Mouse (Mus musculus) hindbrain, embryonic 13.5 days (tissue): ENCODE data around the gene Fam110a. TPM values are rescaled to one million over a fixed set of nuclear protein-coding genes. Genes with fewer than 3 reads are reported as not detected.

Experiments
- ATAC-seq: fragments of 200-750 bp; cut with Nextera tagmentation; 2 replicates; pipeline ENCODE4 v1.8.0; 2017; ENCODE audit warnings: moderate TSS enrichment; ENCODE audit not compliant: low FRiP score
- H3K27ac ChIP-seq: fragments of 300-500 bp; sonication (generic); 2 replicates; pipeline ENCODE4 v1.5.1; 2015; ENCODE audit warnings: inconsistent platforms, mild to moderate bottlenecking, moderate library complexity
- H3K27me3 ChIP-seq: fragments of 300-500 bp; sonication (generic); 2 replicates; pipeline ENCODE4 v1.6.1; 2015; ENCODE audit warnings: mild to moderate bottlenecking, inconsistent platforms
- H3K36me3 ChIP-seq: fragments of 300-500 bp; sonication (generic); 2 replicates; pipeline ENCODE4 v1.6.1; 2015; ENCODE audit warnings: mild to moderate bottlenecking, inconsistent platforms
- H3K4me1 ChIP-seq: fragments of 300-500 bp; sonication (generic); replicated peaks from 2 replicates; pipeline ENCODE4 v1.6.1; 2015; ENCODE audit warnings: inconsistent platforms
- H3K4me2 ChIP-seq: fragments of 300-500 bp; sonication (generic); 2 replicates; pipeline ENCODE4 v1.6.1; 2015; ENCODE audit warnings: inconsistent platforms, mild to moderate bottlenecking, moderate library complexity
- H3K4me3 ChIP-seq: fragments of 300-500 bp; sonication (generic); 2 replicates; pipeline ENCODE4 v1.5.1; 2015; ENCODE audit warnings: mild to moderate bottlenecking, inconsistent platforms
- H3K9ac ChIP-seq: fragments of 300-500 bp; sonication (generic); 2 replicates; pipeline ENCODE4 v1.6.1; 2015; ENCODE audit warnings: mild to moderate bottlenecking, inconsistent platforms
- H3K9me3 ChIP-seq: fragments of 300-500 bp; sonication (generic); 2 replicates; pipeline ENCODE4 v1.6.1; 2016; ENCODE audit warnings: inconsistent platforms
- WGBS: fragments of 180-500 bp; shearing (Covaris S2); methylation state at CpG from one replicate; pipeline ENCODE4 v1.1.7; 2015; 5-methylcytosine and 5-hydroxymethylcytosine counted together
- polyA plus RNA-seq: library from polyadenylated mRNA; unstranded; fragments of >200 nt; fragmentation: Nextera tagmentation; extraction: Ambion mirVana; gene quantifications from 2 replicates; pipeline ENCODE4 v1.2.1, GENCODE M21; 2015

The Fam110a gene
- 68.1 and 71.4 TPM in 2 replicates for polyA plus RNA-seq

DNA sequence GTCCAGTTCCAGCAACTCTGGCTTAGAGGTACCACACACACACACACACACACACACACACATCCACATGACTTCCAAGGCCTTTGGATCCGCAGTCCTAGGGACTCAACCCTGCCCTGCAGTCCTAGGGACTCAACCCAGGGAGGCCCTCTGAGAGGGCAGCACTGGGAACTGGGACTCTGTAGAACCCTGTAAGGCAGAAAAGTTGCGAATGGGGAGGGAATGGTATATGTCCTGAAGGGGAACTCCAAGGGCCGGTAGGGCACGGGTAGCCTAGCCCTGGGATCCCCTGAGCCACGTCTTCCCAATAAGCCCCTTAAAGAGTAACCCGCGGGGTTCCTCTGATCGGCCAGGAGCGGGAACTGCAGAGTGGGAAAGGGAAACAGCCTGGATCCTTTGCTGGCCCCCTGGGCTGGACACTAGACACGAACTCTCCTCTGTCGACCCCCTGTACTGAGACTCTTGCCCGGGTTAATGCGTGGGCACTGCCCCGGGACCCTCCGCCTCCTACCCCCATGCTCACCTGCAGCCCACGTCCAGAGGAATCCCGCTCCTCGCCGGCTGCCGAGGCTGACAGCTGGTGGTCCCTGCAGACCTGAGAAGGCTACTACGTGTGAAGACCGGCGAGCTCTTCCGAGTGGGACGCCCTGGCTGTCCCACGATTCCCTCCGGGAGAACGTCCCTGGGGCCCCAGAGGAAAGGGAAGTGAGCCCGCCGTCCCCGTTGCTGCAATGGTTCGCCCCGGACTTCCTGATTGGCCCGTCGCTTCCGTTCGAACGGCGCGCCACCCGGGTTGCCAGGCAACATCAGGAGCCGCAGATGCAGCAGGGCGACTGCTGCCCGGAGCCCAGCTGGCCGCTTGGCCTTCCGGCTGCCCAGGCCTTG, at the start of gene Fam110a:
Fam110a (minus strand) TSS at position 750 of the 885 bp plus-strand sequence.
- H3K4me1 ChIP-seq = peaks cover 42% of the 10 kb centered on the region
- peak; percentile 90 for ATAC-seq

DNA sequence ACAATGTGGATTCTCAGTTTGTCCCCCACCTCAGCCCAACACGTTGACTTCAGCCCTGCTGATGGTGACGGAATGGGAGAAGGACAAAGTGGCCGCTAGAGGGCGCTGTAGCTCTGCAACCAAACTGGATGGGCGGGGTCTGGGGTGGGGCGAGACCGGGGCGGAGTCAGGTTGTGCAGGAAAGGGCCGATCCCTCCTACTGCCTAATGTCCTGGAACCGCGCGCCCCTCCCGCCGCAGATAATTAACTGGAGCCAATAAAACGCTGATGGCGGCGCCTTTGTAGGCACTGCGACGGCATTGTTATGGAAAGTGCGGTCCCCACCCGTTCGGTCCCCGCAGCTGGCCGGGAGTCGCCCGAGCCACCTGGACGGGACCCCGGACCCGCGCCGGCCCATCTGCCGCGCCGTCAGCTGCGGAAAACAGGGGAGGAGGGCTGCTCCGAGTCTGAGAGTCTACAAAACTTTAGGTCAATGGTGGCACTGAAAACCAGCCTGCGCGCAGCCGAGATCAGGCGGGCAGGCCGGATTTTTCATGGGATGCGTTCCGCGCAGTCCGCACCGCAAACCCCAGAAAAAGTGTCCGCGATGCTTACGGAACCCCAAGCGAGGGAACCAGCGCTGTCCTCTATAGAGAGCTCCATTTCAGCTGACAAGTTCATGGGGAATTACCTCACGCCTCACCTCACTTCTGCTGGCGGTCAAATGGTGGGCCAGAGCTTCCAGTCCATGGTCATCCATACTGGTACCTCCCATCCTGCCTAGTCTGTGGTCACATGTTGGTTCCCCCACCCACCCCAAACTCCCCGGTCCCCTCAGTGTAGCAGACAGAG, 49.4 kb upstream of the Fam110a start:
- peak; percentile 90 for ATAC-seq
- peaks cover 24% of the 10 kb centered on the region for H3K27me3 ChIP-seq
- H3K4me1 ChIP-seq = peaks cover 22% of the 10 kb centered on the region
- peak overlapping the region; percentile 55 for H3K4me3 ChIP-seq
- H3K9me3 ChIP-seq = no peaks in the 10 kb centered on the region
- H3K4me2 ChIP-seq = peak overlapping the region; percentile 83
- H3K36me3 ChIP-seq = no peaks in the 10 kb centered on the region
- peak overlapping the region; percentile 79 for H3K9ac ChIP-seq
- H3K27ac ChIP-seq = peak overlapping the region; percentile 91
- under 1% methylated on average over 54 of the region's 54 CpGs for WGBS

More for the DNA sequence above, at the start of gene Fam110a:
- WGBS = under 1% methylated on average over 46 of the region's 46 CpGs
- Histone ChIP-seq H3K4me3 (peak within 1 kb of the TSS; percentile 74), H3K27me3 (0 out of 2 replicates have a peak, but pooled peaks cover 1% of the 10 kb centered on the region), H3K9me3 (no peaks in the 10 kb centered on the region), H3K36me3 (no peaks in the 10 kb centered on the region), H3K4me2 (peak within 1 kb of the TSS; percentile 87), H3K27ac (peak within 1 kb of the TSS; percentile 63), H3K9ac (peak within 1 kb of the TSS; percentile 87)

DNA sequence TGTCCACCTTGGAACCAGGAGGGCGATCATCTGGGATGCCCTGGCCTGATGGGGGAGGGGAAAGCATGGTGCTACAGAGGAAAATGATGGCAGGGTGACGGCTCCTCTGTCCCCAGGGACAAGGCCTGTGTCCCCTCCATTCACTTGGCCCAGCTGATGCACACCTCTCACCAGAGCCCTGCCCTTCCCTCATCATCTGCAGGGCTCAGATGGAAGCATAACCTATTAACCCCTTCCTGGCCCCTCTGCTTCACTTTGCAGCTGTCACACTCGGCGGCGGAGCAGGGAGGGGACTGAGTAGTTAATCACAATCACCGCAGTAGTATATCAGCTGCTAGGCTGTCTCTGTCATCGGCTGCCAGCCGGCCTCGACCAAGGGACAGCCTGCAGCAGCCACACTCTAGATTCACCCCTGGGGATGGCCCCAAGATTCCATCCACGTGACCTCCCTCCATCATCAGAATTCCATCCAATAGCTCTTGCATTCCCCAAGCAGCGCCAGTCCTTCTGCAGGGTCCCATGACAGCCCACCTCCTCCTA, 44.9 kb upstream of the Fam110a start:
- H3K9me3 ChIP-seq = no peaks in the 10 kb centered on the region
- WGBS = 12% methylated on average over 11 of the region's 11 CpGs
- peak; percentile 38 for ATAC-seq
- 0 out of 2 replicates have a peak overlapping the region, but pooled peaks have one; percentile 19 for H3K9ac ChIP-seq
- H3K4me3 ChIP-seq = no peak overlapping the region
- H3K27ac ChIP-seq = peak overlapping the region; percentile 63
- no peaks in the 10 kb centered on the region for H3K36me3 ChIP-seq
- peaks cover 6% of the 10 kb centered on the region for H3K27me3 ChIP-seq
- peak overlapping the region; percentile 18; the same call in 1 of the 2 replicates for H3K4me2 ChIP-seq
- H3K4me1 ChIP-seq = peaks cover 26% of the 10 kb centered on the region

DNA sequence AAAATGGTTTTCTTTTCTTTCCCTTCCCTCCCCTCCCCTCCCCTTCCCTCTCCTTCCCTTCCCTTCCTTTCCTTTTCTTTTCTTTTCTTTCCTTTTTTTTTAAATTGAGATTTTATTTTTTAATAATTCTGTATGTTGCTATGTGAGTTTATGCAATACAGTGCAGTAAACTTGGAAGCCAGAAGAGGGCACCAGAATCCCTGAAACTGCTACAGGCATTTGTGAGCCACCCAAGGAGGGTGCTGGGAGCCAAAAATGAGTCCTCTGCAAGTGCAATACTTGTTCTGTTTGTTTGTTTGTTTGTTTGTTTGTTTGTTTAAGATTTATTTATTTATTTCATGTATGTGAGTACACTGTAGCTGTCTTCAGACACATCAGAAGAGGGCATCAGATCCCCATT, 42.0 kb upstream of the Fam110a start:
- no peak overlapping the region for H3K4me3 ChIP-seq
- no peak overlapping the region for H3K4me2 ChIP-seq
- ATAC-seq = no peak
- H3K36me3 ChIP-seq = no peaks in the 10 kb centered on the region
- H3K4me1 ChIP-seq = peaks cover 17% of the 10 kb centered on the region
- no peaks in the 10 kb centered on the region for H3K9me3 ChIP-seq
- H3K27me3 ChIP-seq = no peaks in the 10 kb centered on the region
- H3K9ac ChIP-seq = no peak overlapping the region
- no peak overlapping the region for H3K27ac ChIP-seq

DNA sequence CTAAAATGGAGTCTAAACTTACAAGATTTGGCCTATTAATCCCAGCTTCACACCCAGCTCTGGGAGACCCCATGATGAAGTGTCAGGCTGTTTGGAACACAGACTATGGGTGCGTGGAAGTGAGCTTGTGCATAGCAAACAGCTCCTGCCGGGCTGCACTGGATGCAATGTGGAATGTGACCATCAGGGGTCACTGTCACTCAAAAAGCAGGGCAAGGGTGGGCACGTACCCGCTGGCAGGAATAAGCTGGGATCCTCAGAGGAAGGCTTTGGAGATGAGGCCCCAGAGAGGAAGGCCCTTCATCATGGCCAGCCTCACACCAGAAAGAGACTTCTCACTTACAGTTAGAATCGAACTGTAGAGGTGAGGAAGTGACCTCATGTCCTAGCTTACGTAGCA, 40.2 kb upstream of the Fam110a start:
- 0 out of 2 replicates have a peak, but pooled peaks have one; percentile 34 for ATAC-seq
- Histone ChIP-seq H3K4me1 (peaks cover 15% of the 10 kb centered on the region), H3K27ac (no peak overlapping the region), H3K36me3 (no peaks in the 10 kb centered on the region), H3K4me2 (no peak overlapping the region), H3K9me3 (no peaks in the 10 kb centered on the region), H3K27me3 (no peaks in the 10 kb centered on the region), H3K9ac (no peak overlapping the region), H3K4me3 (no peak overlapping the region)
- WGBS = 22% methylated on average over 6 of the region's 6 CpGs

DNA sequence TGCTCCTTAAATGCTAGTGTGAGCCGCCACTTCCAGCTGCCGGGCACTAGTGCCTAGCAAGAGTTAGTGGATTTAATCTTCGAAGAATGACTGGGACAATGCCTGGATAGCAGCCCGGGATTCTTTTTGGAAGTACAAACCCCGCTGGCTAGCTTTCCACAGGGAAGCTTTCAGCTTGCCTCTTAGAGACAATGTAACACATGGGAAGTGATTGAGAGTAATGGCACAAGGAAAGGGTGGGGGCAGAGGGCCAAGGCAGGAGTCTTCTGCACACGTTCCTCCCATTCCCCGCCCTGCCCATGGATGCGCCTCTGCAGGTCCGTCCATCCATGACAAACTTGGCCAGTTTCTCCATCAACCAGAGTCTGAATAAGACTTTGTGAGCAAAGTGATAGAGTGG, 36.6 kb upstream of the Fam110a start:
- no peaks in the 10 kb centered on the region for H3K9me3 ChIP-seq
- no peak overlapping the region for H3K9ac ChIP-seq
- no peaks in the 10 kb centered on the region for H3K36me3 ChIP-seq
- whole genome bisulfite sequencing = 59% methylated on average over 9 of the region's 9 CpGs
- no peak overlapping the region for H3K4me2 ChIP-seq
- 0 out of 2 replicates have a peak, but pooled peaks have one; percentile 47 for ATAC-seq
- peaks cover 10% of the 10 kb centered on the region; the same call in 1 of the 2 replicates for H3K4me1 ChIP-seq
- H3K4me3 ChIP-seq = no peak overlapping the region
- peaks cover 2% of the 10 kb centered on the region; the same call in 1 of the 2 replicates for H3K27me3 ChIP-seq
- H3K27ac ChIP-seq = no peak overlapping the region

DNA sequence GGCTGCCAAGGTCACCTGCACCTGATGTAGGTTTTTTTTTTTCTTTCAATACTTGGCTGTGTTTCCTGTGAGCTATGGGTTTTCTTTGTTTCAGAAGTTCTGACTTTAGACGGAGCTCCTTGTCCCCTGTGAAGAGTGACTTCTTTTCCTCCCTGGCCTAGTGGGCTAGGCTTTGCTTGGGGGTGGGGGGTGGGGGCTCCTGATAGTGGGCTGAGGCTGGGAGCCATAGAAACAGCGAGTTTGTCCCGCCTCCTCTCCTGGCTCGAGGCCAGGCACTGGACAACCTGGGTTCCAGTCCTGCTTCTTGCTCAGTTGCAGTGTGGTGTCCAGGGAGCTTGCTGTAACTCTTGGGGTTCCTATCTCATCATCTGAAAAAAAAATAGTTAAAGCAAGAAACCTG, 36.0 kb upstream of the Fam110a start:
- no peaks in the 10 kb centered on the region for H3K9me3 ChIP-seq
- H3K4me2 ChIP-seq = no peak overlapping the region
- peaks cover 12% of the 10 kb centered on the region; the same call in 1 of the 2 replicates for H3K4me1 ChIP-seq
- H3K36me3 ChIP-seq = no peaks in the 10 kb centered on the region
- H3K4me3 ChIP-seq = no peak overlapping the region
- 36% methylated on average over 4 of the region's 4 CpGs for WGBS
- no peak overlapping the region for H3K27ac ChIP-seq
- H3K27me3 ChIP-seq = peaks cover 2% of the 10 kb centered on the region; the same call in 1 of the 2 replicates
- no peak for ATAC-seq
- no peak overlapping the region for H3K9ac ChIP-seq

DNA sequence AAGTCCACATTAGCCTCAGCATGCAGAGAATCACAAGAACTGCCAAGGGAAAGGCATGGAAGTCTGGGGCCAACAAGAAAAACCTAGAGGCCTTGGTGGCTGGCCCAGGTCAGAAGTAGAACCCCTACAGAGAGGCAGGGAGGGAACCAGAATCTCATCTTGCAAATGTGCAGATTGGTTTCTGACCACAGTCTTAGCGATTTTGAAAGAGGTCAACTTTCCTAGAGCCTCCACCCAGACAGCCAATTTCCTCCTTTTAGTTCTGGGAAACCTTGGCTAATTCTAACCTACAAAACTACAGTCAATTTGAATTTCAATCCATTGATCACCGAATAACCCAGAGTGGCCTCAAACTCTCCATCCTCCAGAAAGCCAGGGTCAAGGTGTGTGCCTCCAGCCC, 32.7 kb upstream of the Fam110a start:
- Histone ChIP-seq H3K4me3 (no peak overlapping the region), H3K27me3 (peaks cover 2% of the 10 kb centered on the region; the same call in 1 of the 2 replicates), H3K27ac (no peak overlapping the region), H3K9me3 (no peaks in the 10 kb centered on the region), H3K4me2 (no peak overlapping the region), H3K36me3 (no peaks in the 10 kb centered on the region), H3K9ac (no peak overlapping the region), H3K4me1 (0 out of 2 replicates have a peak, but pooled peaks cover 5% of the 10 kb centered on the region)
- WGBS = 66% methylated on average over 2 of the region's 2 CpGs
- no peak for ATAC-seq

DNA sequence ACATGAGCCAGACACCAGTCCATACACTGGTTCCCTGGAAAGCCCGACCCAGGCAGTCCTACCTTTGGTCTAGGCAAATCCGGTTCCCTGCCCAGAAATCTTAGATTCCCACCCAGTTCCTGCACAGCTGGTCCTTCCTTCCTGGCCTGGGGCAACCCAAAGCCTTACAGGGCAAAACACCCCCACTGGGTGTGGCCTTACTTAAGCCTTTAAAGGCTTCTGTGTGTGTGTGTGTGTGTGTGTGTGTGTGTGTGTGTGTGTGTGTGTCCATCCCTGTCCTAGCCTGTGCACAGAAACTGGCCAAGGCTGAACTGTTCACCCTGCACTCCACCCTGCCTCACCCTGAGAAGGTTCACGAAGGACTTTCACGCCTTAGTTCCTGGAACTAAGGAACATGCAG, 32.2 kb upstream of the Fam110a start:
- WGBS = 85% methylated on average over 4 of the region's 4 CpGs
- no peak overlapping the region for H3K27ac ChIP-seq
- 0 out of 2 replicates have a peak, but pooled peaks have one; percentile 18 for ATAC-seq

DNA sequence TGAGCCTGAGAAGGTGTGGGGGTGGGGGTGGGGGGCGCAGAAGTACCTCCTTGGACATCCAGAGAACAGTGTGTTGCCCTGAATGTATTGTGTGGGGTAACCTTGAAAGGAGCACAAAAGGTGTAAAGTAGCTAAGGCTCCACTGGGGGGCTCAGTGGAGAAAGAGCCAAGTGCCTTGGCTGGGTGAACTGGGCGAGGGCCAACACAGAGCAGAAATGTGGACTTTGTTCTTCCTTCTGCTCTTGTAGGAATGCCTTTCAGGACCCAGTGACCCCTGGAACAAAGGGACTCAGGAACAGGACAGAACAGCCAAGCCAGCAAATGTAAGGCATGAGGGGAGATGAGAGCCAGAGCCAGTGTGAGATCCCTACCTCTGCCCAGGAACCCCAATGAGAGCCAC, 31.7 kb upstream of the Fam110a start:
- H3K27ac ChIP-seq = no peak overlapping the region
- no peaks in the 10 kb centered on the region for H3K36me3 ChIP-seq
- peaks cover 2% of the 10 kb centered on the region; the same call in 1 of the 2 replicates for H3K27me3 ChIP-seq
- 0 out of 2 replicates have a peak, but pooled peaks have one; percentile 25 for ATAC-seq
- no peak overlapping the region for H3K4me3 ChIP-seq
- 38% methylated on average over 2 of the region's 2 CpGs for whole genome bisulfite sequencing
- H3K4me1 ChIP-seq = 0 out of 2 replicates have a peak, but pooled peaks cover 5% of the 10 kb centered on the region
- H3K9ac ChIP-seq = no peak overlapping the region
- no peak overlapping the region for H3K4me2 ChIP-seq
- H3K9me3 ChIP-seq = no peaks in the 10 kb centered on the region

More for the DNA sequence above, 32.2 kb upstream of the Fam110a start:
- Histone ChIP-seq H3K9me3 (no peaks in the 10 kb centered on the region), H3K4me2 (no peak overlapping the region), H3K9ac (no peak overlapping the region), H3K4me1 (0 out of 2 replicates have a peak, but pooled peaks cover 5% of the 10 kb centered on the region), H3K27me3 (peaks cover 2% of the 10 kb centered on the region; the same call in 1 of the 2 replicates), H3K36me3 (no peaks in the 10 kb centered on the region), H3K4me3 (no peak overlapping the region)

DNA sequence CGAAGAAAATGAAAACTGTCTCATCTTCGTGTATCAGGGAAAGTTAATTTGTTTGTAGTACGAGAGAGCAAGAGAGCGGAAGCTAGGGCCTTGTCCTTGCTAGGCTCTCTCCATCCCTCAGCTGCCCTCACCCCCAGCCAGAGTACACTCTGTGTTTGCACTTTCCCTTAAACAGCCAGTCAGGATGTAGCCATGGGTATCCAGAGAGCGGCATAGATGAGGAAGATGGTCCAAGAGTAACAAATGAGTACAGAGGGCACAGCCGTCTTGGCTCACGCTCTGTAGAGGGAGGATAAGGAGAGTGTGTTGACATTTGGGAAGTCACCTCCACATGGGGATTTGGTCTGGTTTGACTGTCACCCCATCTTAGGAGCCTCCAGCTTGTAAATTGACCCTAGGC, 30.6 kb upstream of the Fam110a start:
- H3K4me1 ChIP-seq = 0 out of 2 replicates have a peak, but pooled peaks cover 5% of the 10 kb centered on the region
- 87% methylated on average over 7 of the region's 7 CpGs for WGBS
- H3K9me3 ChIP-seq = no peaks in the 10 kb centered on the region
- H3K4me3 ChIP-seq = no peak overlapping the region
- ATAC-seq = no peak
- no peak overlapping the region for H3K9ac ChIP-seq
- H3K27ac ChIP-seq = no peak overlapping the region
- no peak overlapping the region for H3K4me2 ChIP-seq
- H3K27me3 ChIP-seq = peaks cover 2% of the 10 kb centered on the region; the same call in 1 of the 2 replicates
- no peaks in the 10 kb centered on the region for H3K36me3 ChIP-seq
